Mouse (Mus musculus) CH12.LX (cell line): ENCODE data around the gene Cysltr2.

Experiments used
- CHD2 ChIP-seq: IDR thresholded peaks from 2 replicates; pipeline ENCODE4 v1.6.1; 2011; ENCODE audit warnings: low read length, improper control_type of control experiment
- CTCF ChIP-seq, 2 experiments: IDR thresholded peaks in 1 of 2; conservative IDR thresholded peaks in 1 of 2; 2 replicates each; pipeline ENCODE4 v1.5.1; 2011 to 2012; ENCODE audit warnings: low read depth in 2 of 2, low read length in 2 of 2, improper control_type of control experiment in 1 of 2, inconsistent platforms in 1 of 2, mild to moderate bottlenecking in 1 of 2, moderate library complexity in 1 of 2
- E2F4 ChIP-seq: IDR thresholded peaks from 2 replicates; pipeline ENCODE4 v1.6.1; 2011; ENCODE audit warnings: low read depth, low read length, improper control_type of control experiment; ENCODE audit not compliant: insufficient replicate concordance
- EP300 ChIP-seq: IDR thresholded peaks from 2 replicates; pipeline ENCODE4 v1.6.1; 2011; ENCODE audit warnings: low read length, improper control_type of control experiment
- MXI1 ChIP-seq: IDR thresholded peaks from 2 replicates; pipeline ENCODE4 v1.6.1; 2011; ENCODE audit warnings: mild to moderate bottlenecking, low read depth, low read length, improper control_type of control experiment
- POLR2A ChIP-seq: IDR thresholded peaks from 2 replicates; pipeline ENCODE4 v1.6.1; 2011; ENCODE audit warnings: low read depth, mild to moderate bottlenecking, improper control_type of control experiment, low read length
- POLR2AphosphoS2 ChIP-seq: IDR thresholded peaks from 2 replicates; pipeline ENCODE4 v1.6.1; 2011; ENCODE audit warnings: low read depth, low read length, improper control_type of control experiment
- UBTF ChIP-seq: IDR thresholded peaks from 2 replicates; pipeline ENCODE4 v1.6.1; 2012; ENCODE audit warnings: low read depth, mild to moderate bottlenecking, inconsistent platforms, low read length, improper control_type of control experiment, moderate library complexity

- TF ChIP-seq POLR2A (no peak), POLR2AphosphoS2 (no peak), CTCF (conservative IDR thresholded peaks at IDR 0.05 in 1 of 2, IDR thresholded peaks at IDR 0.05 in 1 of 2; ENCODE audit: low read depth in 2 of 2, low read length in 2 of 2) (no peak), E2F4 (no peak), UBTF (no peak), EP300 (no peak), MXI1 (no peak), CHD2 (no peak)
Observed at GRCm38 (mm10) chr14:73092871-73093270, 44.0 kb upstream of the Cysltr2 start.
